Mouse (Mus musculus) kidney, embryonic 15.5 days (tissue): ENCODE measurements around the gene Cpd. TPM values are rescaled to one million over a fixed set of nuclear protein-coding genes. Genes with fewer than 3 reads are reported as not detected.

ENCODE experiments used
- ATAC-seq: fragments of 200-750 bp; cut with Nextera tagmentation; replicated peaks from 2 replicates; pipeline ENCODE4 v1.8.0; 2017; ENCODE audit warnings: moderate TSS enrichment; ENCODE audit not compliant: low FRiP score
- H3K27ac ChIP-seq: fragments of 300-500 bp; sonication (generic); 2 replicates; pipeline ENCODE4 v1.5.1; 2015; ENCODE audit warnings: mild to moderate bottlenecking, inconsistent platforms
- H3K27me3 ChIP-seq: fragments of 300-500 bp; sonication (generic); 2 replicates; pipeline ENCODE4 v1.6.1; 2015; ENCODE audit warnings: inconsistent platforms
- H3K36me3 ChIP-seq: fragments of 300-500 bp; sonication (generic); 2 replicates; pipeline ENCODE4 v1.6.1; 2015; ENCODE audit warnings: inconsistent platforms
- H3K4me1 ChIP-seq: fragments of 300-500 bp; sonication (generic); 2 replicates; pipeline ENCODE4 v1.6.1; 2015; ENCODE audit warnings: inconsistent platforms
- H3K4me2 ChIP-seq: fragments of 300-500 bp; sonication (generic); 2 replicates; pipeline ENCODE4 v1.6.1; 2015; ENCODE audit warnings: moderate library complexity, mild to moderate bottlenecking, inconsistent platforms
- H3K4me3 ChIP-seq: fragments of 300-500 bp; sonication (generic); replicated peaks from 2 replicates; pipeline ENCODE4 v1.5.1; 2015; ENCODE audit warnings: mild to moderate bottlenecking, inconsistent platforms
- H3K9ac ChIP-seq: fragments of 300-500 bp; sonication (generic); 2 replicates; pipeline ENCODE4 v1.6.1; 2015; ENCODE audit warnings: mild to moderate bottlenecking, inconsistent platforms
- H3K9me3 ChIP-seq: fragments of 300-500 bp; sonication (generic); replicated peaks from 2 replicates; pipeline ENCODE4 v1.6.1; 2016; ENCODE audit warnings: inconsistent platforms
- WGBS: fragments of 180-500 bp; shearing (Covaris S2); methylation state at CpG from one replicate; pipeline ENCODE4 v1.1.7; 2015; ENCODE audit warnings: mixed read lengths; 5-methylcytosine and 5-hydroxymethylcytosine counted together
- polyA plus RNA-seq: library from polyadenylated mRNA; unstranded; fragments of >200 nt; fragmentation: Nextera tagmentation; extraction: Ambion mirVana; gene quantifications from 2 replicates; pipeline ENCODE4 v1.2.1, GENCODE M21; 2015

Cpd gene
- polyA plus RNA-seq, 1 experiment from 2014 or later = 16.8 TPM

DNA sequence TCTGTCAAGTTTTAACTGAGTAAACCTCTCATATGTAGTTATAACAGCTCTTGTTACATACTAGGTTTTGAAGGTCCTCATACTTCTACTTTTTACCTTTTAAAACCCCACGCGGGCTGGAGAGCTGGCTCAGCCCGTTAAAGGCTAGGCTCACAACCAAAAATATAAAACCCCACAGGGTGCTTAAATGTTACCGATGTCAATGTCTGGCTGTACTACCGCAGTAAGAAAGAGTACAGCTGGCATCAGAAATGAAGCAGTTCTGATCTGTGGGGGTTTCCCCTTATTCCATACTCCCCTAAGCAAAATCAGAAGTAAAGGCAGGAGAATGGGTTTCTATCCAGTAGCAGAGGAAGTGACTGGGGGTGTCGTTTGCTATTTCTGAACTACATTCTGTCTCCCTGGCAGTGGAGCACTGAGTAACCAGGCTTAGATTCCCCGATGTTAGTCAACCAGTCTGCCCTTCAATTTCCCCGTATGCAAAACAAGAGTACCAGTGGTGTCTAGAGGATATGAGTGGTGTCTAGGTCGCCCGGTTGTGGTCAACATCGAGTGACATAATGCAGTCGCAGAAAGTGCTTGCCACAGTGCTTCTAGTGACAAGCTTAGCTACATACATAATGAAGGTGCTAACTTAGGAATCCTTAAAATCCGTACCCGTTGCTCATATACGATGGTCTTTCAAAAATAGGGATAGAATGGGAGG lies 1.4 kb downstream of the Cpd start:
- H3K27ac ChIP-seq = no peak overlapping the region
- H3K4me2 ChIP-seq = peak overlapping the region; percentile 96
- no peak for ATAC-seq
- no peaks in the 10 kb centered on the region for H3K9me3 ChIP-seq
- H3K4me3 ChIP-seq = peak overlapping the region; percentile 67
- H3K4me1 ChIP-seq = peaks cover 50% of the 10 kb centered on the region
- peak overlapping the region; percentile 92 for H3K9ac ChIP-seq
- no peaks in the 10 kb centered on the region for H3K27me3 ChIP-seq
- WGBS = 16% methylated on average over 15 of the region's 15 CpGs
- H3K36me3 ChIP-seq = no peaks in the 10 kb centered on the region; the same call in 1 of the 2 replicates

DNA sequence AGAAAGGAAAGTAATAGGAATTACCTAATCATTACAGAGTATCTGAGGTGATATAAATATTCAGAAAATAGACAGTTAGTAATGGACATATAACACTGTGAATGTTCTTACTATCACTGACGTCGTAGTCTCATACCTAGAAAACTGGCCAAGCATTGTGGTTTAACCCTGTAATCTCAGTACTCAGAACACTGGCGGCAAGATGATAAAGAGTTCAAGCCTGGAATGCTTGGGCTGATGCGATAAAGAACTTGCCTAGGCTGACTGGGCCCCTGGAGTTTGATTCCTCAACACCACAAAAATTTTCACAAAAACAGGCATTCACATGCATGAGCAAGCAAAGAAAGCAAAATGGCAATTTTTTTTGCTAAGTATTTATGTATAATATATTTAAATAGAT lies 8.2 kb downstream of the Cpd start:
- no peaks in the 10 kb centered on the region for H3K9me3 ChIP-seq
- no peaks in the 10 kb centered on the region for H3K27me3 ChIP-seq
- peaks cover 13% of the 10 kb centered on the region for H3K4me1 ChIP-seq
- no peak overlapping the region for H3K4me3 ChIP-seq
- peaks cover 33% of the 10 kb centered on the region for H3K36me3 ChIP-seq
- H3K27ac ChIP-seq = no peak overlapping the region
- no peak overlapping the region for H3K9ac ChIP-seq
- WGBS = 86% methylated on average over 4 of the region's 4 CpGs
- ATAC-seq = no peak
- H3K4me2 ChIP-seq = no peak overlapping the region

DNA sequence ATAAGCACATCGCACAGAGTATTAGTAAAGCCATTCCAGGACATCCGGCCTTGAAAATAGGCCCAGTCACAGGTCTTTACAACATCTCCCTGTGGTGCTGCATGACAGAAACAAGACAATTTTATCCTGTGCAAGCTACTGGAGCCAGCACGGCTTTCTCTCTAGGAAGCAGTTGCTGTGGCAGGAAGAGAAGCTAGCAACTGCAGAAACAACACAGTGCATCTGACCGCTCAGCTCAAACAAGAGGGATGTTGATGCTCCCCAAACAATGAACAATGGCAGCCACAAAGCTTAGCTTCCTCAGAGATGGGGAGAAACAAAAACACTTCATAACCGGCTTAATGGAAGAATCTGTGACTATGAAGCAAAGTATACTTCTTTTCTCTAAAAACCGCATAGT lies 10.5 kb downstream of the Cpd start:
- WGBS = 71% methylated on average over 6 of the region's 6 CpGs
- Histone ChIP-seq H3K36me3 (peaks cover 33% of the 10 kb centered on the region), H3K27me3 (no peaks in the 10 kb centered on the region), H3K9ac (no peak overlapping the region), H3K9me3 (no peaks in the 10 kb centered on the region), H3K27ac (peak overlapping the region; percentile 54; the same call in 1 of the 2 replicates), H3K4me1 (peaks cover 4% of the 10 kb centered on the region), H3K4me3 (no peak overlapping the region), H3K4me2 (no peak overlapping the region)
- ATAC-seq = no peak

DNA sequence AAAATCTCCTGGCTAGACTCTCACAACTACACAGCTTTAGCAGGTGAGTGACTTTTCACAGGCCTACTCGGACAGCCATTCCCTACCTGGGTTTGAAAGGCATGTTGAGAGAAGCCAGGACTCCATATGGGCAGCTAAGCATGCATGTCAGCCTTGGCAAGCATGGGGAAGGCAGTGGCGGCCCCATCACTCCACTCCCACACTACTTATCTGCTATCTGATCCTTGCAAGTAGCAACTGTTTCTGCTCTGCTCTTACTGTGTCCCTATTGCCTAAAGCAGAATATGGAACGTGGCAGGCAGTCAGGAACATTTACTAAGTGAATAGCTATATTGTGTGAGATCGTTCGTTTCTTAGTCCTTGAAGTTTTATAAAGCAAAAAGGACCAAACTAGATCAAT lies 10.9 kb downstream of the Cpd start:
- ATAC-seq = no peak
- H3K36me3 ChIP-seq = peaks cover 33% of the 10 kb centered on the region
- H3K27me3 ChIP-seq = no peaks in the 10 kb centered on the region
- H3K4me1 ChIP-seq = peaks cover 4% of the 10 kb centered on the region
- H3K4me3 ChIP-seq = no peak overlapping the region
- 64% methylated on average over 5 of the region's 5 CpGs for WGBS
- no peak overlapping the region for H3K4me2 ChIP-seq
- peak overlapping the region; percentile 54; the same call in 1 of the 2 replicates for H3K27ac ChIP-seq
- H3K9ac ChIP-seq = no peak overlapping the region
- no peaks in the 10 kb centered on the region for H3K9me3 ChIP-seq

DNA sequence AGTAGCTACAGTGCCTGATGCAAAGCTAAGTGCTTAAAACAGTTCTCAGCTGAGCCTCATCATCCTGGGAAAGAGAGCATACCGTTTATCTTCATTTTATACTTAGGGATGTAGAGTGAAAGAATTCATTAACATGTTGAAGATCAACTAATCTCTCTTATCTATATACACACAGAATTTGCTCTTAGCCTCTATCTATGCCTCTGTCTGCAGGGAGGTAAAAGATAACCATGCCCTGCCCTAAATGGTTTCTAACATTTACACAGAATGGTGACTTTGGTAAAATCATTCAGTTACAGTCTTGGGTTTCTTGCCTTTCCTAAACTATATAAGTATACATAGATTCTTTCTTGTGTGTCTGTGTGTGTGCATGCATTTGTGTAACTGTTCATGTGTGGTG lies 12.2 kb downstream of the Cpd start:
- Histone ChIP-seq H3K27me3 (no peaks in the 10 kb centered on the region), H3K9ac (no peak overlapping the region), H3K27ac (no peak overlapping the region), H3K4me1 (peaks cover 4% of the 10 kb centered on the region), H3K4me3 (no peak overlapping the region), H3K4me2 (no peak overlapping the region), H3K9me3 (no peaks in the 10 kb centered on the region), H3K36me3 (peaks cover 25% of the 10 kb centered on the region)
- 86% methylated on average over 1 of the region's 1 CpGs for WGBS
- no peak for ATAC-seq

DNA sequence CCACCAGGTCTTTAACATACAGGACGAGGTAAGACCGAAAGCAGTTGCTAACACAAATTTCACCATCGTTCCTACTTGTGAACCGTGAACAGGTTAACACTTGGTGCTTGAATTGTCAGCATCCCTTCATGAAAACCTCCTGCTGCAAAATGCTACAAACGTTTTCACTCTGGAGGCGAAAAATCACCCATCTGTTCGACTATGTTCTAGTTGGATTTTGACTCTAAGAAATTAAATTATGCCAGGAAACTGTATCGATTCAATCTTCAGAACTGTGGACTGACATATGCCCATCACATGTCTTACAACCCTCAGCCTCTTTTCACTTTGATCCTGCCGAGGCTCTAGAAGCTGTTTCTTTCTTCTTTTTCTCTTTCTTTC lies 21.9 kb downstream of the Cpd start:
- 76% methylated on average over 9 of the region's 9 CpGs for WGBS
- no peak overlapping the region for H3K4me2 ChIP-seq
- H3K9ac ChIP-seq = no peak overlapping the region
- H3K36me3 ChIP-seq = no peaks in the 10 kb centered on the region
- no peaks in the 10 kb centered on the region for H3K9me3 ChIP-seq
- no peak overlapping the region for H3K27ac ChIP-seq
- peaks cover 27% of the 10 kb centered on the region for H3K4me1 ChIP-seq
- no peak for ATAC-seq
- H3K27me3 ChIP-seq = no peaks in the 10 kb centered on the region
- H3K4me3 ChIP-seq = no peak overlapping the region

DNA sequence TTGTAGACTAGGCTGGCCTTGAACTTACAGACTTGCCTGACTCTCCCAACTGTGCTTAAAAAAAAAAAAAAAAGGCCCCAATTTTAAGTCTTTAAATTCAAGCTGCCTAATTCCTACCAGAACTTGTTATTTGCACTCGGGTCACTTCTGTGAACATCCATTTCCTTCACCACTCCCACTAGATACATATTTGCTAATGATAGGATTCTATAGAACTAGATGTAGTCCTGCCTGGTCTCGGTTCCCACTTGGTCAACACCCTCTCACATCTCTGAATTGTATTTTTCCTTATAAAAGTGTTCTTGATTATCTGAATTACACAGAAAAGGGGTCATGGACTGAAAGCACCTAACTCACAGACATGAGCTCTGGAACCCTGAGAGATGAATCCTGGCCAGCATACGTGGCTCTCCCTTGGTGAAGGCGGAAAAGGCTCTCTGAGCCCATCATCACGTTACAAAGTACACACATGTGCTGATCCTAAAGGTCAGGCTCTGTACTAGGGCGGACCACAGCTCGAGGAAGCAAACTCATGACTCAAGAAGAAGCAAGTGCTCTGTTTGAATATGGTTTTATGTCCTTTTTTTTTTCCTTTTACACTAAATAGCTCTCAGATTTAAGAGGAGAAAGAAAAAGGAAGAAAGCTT lies 22.5 kb downstream of the Cpd start:
- peaks cover 32% of the 10 kb centered on the region for H3K4me1 ChIP-seq
- 52% methylated on average over 7 of the region's 7 CpGs for WGBS
- H3K9me3 ChIP-seq = no peaks in the 10 kb centered on the region
- H3K36me3 ChIP-seq = no peaks in the 10 kb centered on the region
- H3K27me3 ChIP-seq = no peaks in the 10 kb centered on the region
- H3K9ac ChIP-seq = no peak overlapping the region
- no peak overlapping the region for H3K27ac ChIP-seq
- H3K4me2 ChIP-seq = no peak overlapping the region
- ATAC-seq = no peak
- H3K4me3 ChIP-seq = no peak overlapping the region

DNA sequence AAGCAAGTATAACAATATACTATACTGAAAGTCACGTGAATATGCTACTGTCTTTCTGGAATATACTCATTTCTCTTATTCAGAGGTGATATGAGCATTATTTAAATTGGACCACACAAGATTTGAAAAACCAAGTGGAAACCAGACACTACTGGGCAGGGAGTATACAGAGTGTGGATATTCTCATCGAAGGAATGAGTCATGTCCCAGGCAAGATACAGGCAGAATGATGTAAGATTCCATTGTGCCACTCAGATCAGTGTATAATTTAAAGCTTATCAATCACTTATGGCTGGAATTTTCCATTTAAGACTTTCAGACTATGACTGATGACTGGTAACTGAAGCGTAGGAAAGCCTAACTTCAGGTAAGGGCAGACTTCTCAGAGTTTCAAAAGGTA lies 23.2 kb downstream of the Cpd start:
- no peak overlapping the region for H3K4me2 ChIP-seq
- no peaks in the 10 kb centered on the region for H3K9me3 ChIP-seq
- H3K4me3 ChIP-seq = no peak overlapping the region
- H3K4me1 ChIP-seq = peaks cover 32% of the 10 kb centered on the region
- no peak overlapping the region for H3K9ac ChIP-seq
- WGBS = 89% methylated on average over 3 of the region's 3 CpGs
- H3K27me3 ChIP-seq = no peaks in the 10 kb centered on the region
- H3K36me3 ChIP-seq = no peaks in the 10 kb centered on the region
- no peak overlapping the region for H3K27ac ChIP-seq
- ATAC-seq = no peak

DNA sequence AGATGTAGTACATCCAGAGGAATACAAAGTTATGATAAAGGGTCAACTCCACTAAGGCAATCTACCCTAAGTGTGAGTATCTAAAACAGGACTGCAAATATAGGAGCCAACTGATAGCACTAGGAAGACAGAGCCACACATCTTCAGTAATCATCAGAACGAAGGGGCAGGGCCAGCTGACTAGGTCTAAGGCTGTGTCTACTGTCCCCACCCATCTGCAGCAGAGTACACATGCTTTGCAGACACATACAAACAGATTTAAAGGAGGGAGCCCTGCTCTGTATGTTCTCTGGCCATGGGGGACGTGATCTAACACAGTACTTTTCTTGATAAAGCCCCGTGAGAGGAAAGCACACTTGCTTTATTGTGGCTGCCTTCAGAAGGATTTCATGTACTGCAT lies 25.5 kb downstream of the Cpd start:
- no peak overlapping the region for H3K9ac ChIP-seq
- no peaks in the 10 kb centered on the region for H3K27me3 ChIP-seq
- no peak overlapping the region for H3K27ac ChIP-seq
- H3K4me2 ChIP-seq = no peak overlapping the region
- no peaks in the 10 kb centered on the region for H3K9me3 ChIP-seq
- H3K36me3 ChIP-seq = 0 out of 2 replicates have a peak, but pooled peaks cover 3% of the 10 kb centered on the region
- H3K4me3 ChIP-seq = no peak overlapping the region
- peaks cover 26% of the 10 kb centered on the region for H3K4me1 ChIP-seq
- 84% methylated on average over 3 of the region's 3 CpGs for whole genome bisulfite sequencing
- ATAC-seq = no peak

DNA sequence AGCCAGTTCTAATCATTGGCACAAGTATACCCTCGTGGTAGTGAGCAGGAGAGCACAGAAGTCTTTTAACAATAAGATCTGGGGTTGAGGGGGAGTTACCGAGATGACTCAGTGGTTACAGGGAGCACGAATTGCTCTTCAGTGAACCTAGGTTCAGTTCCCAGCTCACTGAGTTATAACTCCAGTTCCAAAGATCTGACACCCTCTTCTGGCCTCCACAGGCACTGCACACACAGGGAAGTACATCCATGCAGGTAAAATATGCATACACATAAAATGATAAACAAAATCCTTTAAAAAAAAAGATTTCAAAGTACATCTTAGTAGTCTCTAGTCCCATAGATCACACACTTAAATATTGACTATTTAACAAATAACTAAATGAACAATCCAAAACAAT lies 29.2 kb downstream of the Cpd start:
- H3K4me1 ChIP-seq = peaks cover 18% of the 10 kb centered on the region; the same call in 1 of the 2 replicates
- 79% methylated on average over 3 of the region's 3 CpGs for WGBS
- ATAC-seq = no peak
- H3K9ac ChIP-seq = no peak overlapping the region
- no peak overlapping the region for H3K27ac ChIP-seq
- no peaks in the 10 kb centered on the region for H3K9me3 ChIP-seq
- no peaks in the 10 kb centered on the region for H3K27me3 ChIP-seq
- H3K36me3 ChIP-seq = peaks cover 20% of the 10 kb centered on the region
- no peak overlapping the region for H3K4me3 ChIP-seq
- H3K4me2 ChIP-seq = no peak overlapping the region

DNA sequence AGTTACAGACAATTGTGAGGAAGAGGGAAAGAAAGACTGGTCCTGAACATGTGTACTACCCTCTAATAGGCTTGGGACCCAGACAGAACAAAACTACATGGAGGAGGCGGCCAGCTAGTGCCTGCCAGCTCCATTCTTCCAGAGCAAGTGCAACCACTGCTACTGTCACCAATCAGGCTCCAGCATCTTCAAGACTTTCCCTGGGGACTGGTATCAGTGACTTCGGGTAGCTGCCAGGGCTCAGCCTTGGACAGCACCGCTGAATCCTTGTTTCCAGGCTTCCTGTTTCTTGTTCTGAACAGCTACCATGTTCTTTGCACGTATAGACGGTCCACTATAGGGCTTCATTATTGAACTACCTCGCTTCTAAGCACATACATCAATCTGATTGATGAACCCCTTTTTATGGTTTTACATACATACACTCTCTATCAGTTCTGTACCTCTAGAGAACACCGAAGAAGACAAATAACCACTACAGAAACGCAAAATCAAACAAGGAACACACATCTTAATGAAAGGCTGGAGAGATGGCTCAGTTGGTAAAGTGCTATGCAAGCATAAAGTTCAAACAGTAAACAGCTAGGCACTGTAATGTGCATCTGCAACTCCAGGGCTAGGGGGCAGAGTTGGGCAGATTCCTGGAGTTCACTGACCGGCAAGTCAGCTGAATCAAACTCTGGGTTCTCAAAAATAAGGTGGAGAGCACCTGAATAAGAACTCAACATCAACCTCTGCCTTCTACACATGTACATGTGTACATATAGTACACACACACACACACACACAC lies 35.9 kb downstream of the Cpd start:
- no peak overlapping the region for H3K4me2 ChIP-seq
- H3K9ac ChIP-seq = no peak overlapping the region
- peaks cover 65% of the 10 kb centered on the region for H3K36me3 ChIP-seq
- H3K27me3 ChIP-seq = no peaks in the 10 kb centered on the region
- H3K4me3 ChIP-seq = no peak overlapping the region
- H3K4me1 ChIP-seq = 0 out of 2 replicates have a peak, but pooled peaks cover 4% of the 10 kb centered on the region
- 82% methylated on average over 9 of the region's 9 CpGs for WGBS
- no peaks in the 10 kb centered on the region for H3K9me3 ChIP-seq
- ATAC-seq = no peak
- H3K27ac ChIP-seq = no peak overlapping the region

DNA sequence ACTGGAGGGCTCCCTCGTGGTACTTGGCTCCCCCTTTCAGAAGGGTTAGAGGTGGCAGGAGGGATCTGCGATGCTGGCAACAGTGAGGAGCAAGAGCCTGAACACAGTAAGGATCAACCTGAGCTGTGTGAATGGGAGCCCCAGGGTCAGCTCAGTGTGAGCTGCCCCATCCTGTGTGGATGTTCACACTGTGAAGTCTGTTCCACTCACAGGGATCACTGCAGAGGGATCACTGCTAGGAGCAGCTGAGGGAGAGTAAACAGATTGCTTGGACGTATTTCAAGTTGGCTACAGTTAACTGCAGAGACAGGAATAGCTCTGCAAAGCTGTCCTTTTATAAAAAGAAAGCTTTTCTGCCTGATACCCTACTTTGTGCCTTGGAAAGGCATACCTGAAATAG lies 37.4 kb downstream of the Cpd start:
- Histone ChIP-seq H3K9ac (no peak overlapping the region), H3K4me2 (no peak overlapping the region), H3K4me3 (no peak overlapping the region), H3K36me3 (peaks cover 77% of the 10 kb centered on the region), H3K27me3 (no peaks in the 10 kb centered on the region), H3K4me1 (no peaks in the 10 kb centered on the region), H3K9me3 (no peaks in the 10 kb centered on the region), H3K27ac (no peak overlapping the region)
- WGBS = 54% methylated on average over 3 of the region's 3 CpGs
- no peak for ATAC-seq
